32 mouse cellular contexts compared by ENCODE assay signal in genomic region chr10:116933794-116934193, GRCm38 (mm10). TPM values are rescaled to one million over a fixed set of nuclear protein-coding genes. Genes with fewer than 3 reads are reported as not detected.
"Had no signal": no experiment of that assay in that cellular context is flagged by ENCODE, and none has a peak within 500 bp of the region (broad histone marks: within the 10 kb centered on the region; RNA-seq: fewer than 3 reads in every experiment).

No protein-coding gene starts in this region.

- H3K9ac ChIP-seq: kidney, embryonic 15.5 days; limb, embryonic 12.5 days; limb, embryonic 15.5 days; liver, embryonic 14.5 days; liver, postnatal 0 days; lung, embryonic 14.5 days; midbrain, embryonic 15.5 days had no signal

- H3K9me3 ChIP-seq: kidney, embryonic 15.5 days; limb, embryonic 12.5 days; limb, embryonic 15.5 days; midbrain, embryonic 15.5 days had no signal

- H3K4me2 ChIP-seq: kidney, embryonic 15.5 days; limb, embryonic 12.5 days; limb, embryonic 15.5 days; liver, embryonic 11.5 days; lung, embryonic 14.5 days; midbrain, embryonic 11.5 days; midbrain, embryonic 15.5 days had no signal

- ATAC-seq: inflammation-experienced regulatory T-cells, adult 6 months; liver, postnatal 0 days; midbrain, embryonic 15.5 days had no signal

- H3K4me1 ChIP-seq: midbrain, embryonic 15.5 days had no signal

- DNase-seq: kidney, adult 11 months; kidney, adult 8-10 months; kidney, postnatal 25 days; layer of hippocampus, adult 9-11 months; layer of hippocampus, postnatal 36 days; left cerebral cortex, postnatal 4 days; liver, postnatal 0 days; lung, embryonic 14.5 days; lung, postnatal 10 days; lung, postnatal 4 days; right cerebral cortex, postnatal 4 days; thymus, postnatal 25 days had no signal

- H3K27me3 ChIP-seq: kidney, embryonic 15.5 days; limb, embryonic 12.5 days; limb, embryonic 15.5 days; midbrain, embryonic 15.5 days had no signal

- H3K4me3 ChIP-seq: kidney, embryonic 15.5 days; layer of hippocampus, adult 2 months; limb, embryonic 12.5 days; limb, embryonic 15.5 days; midbrain, embryonic 15.5 days; myocyte had no signal

- H3K27ac ChIP-seq: kidney, embryonic 15.5 days; layer of hippocampus, adult 2 months; limb, embryonic 12.5 days; limb, embryonic 15.5 days; liver, embryonic 14.5 days; midbrain, embryonic 15.5 days had no signal

RNA-seq across cellular contexts. Expression of gene Myrfl, which starts 37.1 kb away (rescaled TPM):
- total RNA-seq: megakaryocyte progenitor cell, adult 5-6 weeks; megakaryocyte-erythroid progenitor cell, adult 5-6 weeks; monocyte, adult 5-6 weeks had no signal
- polyA plus RNA-seq: inflammation-experienced regulatory T-cells, adult 6 months; liver, embryonic 14.5 days; liver, postnatal 0 days; lung, embryonic 14.5 days had no signal

RNA-seq across cellular contexts. Expression of gene Gm10271, which starts 38.6 kb away (rescaled TPM):
- total RNA-seq: layer of hippocampus, adult 2 months; layer of hippocampus, postnatal 36 days; left cerebral cortex, adult 8-10 months; left cerebral cortex, postnatal 14 days; left cerebral cortex, postnatal 4 days; megakaryocyte progenitor cell, adult 5-6 weeks; megakaryocyte-erythroid progenitor cell, adult 5-6 weeks; monocyte, adult 5-6 weeks had no signal
- polyA plus RNA-seq: inflammation-experienced regulatory T-cells, adult 6 months; kidney, embryonic 15.5 days; large intestine, adult 2 months; limb, embryonic 12.5 days; limb, embryonic 15.5 days; liver, embryonic 11.5 days; liver, embryonic 14.5 days; liver, postnatal 0 days; lung, embryonic 14.5 days; midbrain, embryonic 11.5 days; midbrain, embryonic 15.5 days; myocyte; neural tube, embryonic 11.5 days; neural tube, embryonic 14.5 days; stomach, embryonic 14.5 days; thymus, postnatal 0 days had no signal

RNA-seq across cellular contexts. Expression of gene Best3, which starts 52.3 kb away (rescaled TPM):
- total RNA-seq: megakaryocyte progenitor cell, adult 5-6 weeks; megakaryocyte-erythroid progenitor cell, adult 5-6 weeks; monocyte, adult 5-6 weeks had no signal
- polyA plus RNA-seq: inflammation-experienced regulatory T-cells, adult 6 months; liver, embryonic 11.5 days; liver, embryonic 14.5 days; liver, postnatal 0 days; midbrain, embryonic 11.5 days; stomach, embryonic 14.5 days; thymus, postnatal 0 days had no signal
